Mouse (Mus musculus): ENCODE measurements around the gene Spice1. TPM values are rescaled to one million over a fixed set of nuclear protein-coding genes. Genes with fewer than 3 reads are reported as not detected.

The Spice1 gene
- polyA plus RNA-seq, 1 experiment from 2014 or later: 12.7 TPM

- H3K27ac ChIP-seq (replicated peaks): 0 out of 2 replicates have a peak overlapping the region, but pooled peaks have one; percentile 13
- peak; percentile 55; the same call in 1 of the 2 replicates for ATAC-seq (ENCODE audit: low read depth)
- WGBS: 9% methylated on average over 2 of the region's 2 CpGs
Observed at GRCm38 (mm10) chr16:44383549-44383948, 36.6 kb downstream of the Spice1 start.

GRCm38 (mm10) chr16:44384251-44384650 lies 37.3 kb downstream of the Spice1 start:
- H3K4me1 ChIP-seq (replicated peaks): peaks cover 5% of the 10 kb centered on the region
- ATAC-seq (ENCODE audit: low read depth): no peak
- peaks cover 16% of the 10 kb centered on the region for H3K36me3 ChIP-seq
- 96% methylated on average over 1 of the region's 1 CpGs for WGBS
- H3K27ac ChIP-seq (replicated peaks): no peak overlapping the region
- H3K4me2 ChIP-seq: no peak overlapping the region
- no peaks in the 10 kb centered on the region for H3K9me3 ChIP-seq
- H3K4me3 ChIP-seq: no peak overlapping the region
- H3K27me3 ChIP-seq: no peaks in the 10 kb centered on the region
- H3K9ac ChIP-seq: no peak overlapping the region

More at GRCm38 (mm10) chr16:44383549-44383948, 36.6 kb downstream of the Spice1 start:
- H3K36me3 ChIP-seq: peaks cover 16% of the 10 kb centered on the region
- H3K4me1 ChIP-seq (replicated peaks): peaks cover 5% of the 10 kb centered on the region
- no peak overlapping the region for H3K4me3 ChIP-seq
- no peaks in the 10 kb centered on the region for H3K27me3 ChIP-seq
- H3K9ac ChIP-seq: no peak overlapping the region
- no peaks in the 10 kb centered on the region for H3K9me3 ChIP-seq
- H3K4me2 ChIP-seq: no peak overlapping the region

DNA sequence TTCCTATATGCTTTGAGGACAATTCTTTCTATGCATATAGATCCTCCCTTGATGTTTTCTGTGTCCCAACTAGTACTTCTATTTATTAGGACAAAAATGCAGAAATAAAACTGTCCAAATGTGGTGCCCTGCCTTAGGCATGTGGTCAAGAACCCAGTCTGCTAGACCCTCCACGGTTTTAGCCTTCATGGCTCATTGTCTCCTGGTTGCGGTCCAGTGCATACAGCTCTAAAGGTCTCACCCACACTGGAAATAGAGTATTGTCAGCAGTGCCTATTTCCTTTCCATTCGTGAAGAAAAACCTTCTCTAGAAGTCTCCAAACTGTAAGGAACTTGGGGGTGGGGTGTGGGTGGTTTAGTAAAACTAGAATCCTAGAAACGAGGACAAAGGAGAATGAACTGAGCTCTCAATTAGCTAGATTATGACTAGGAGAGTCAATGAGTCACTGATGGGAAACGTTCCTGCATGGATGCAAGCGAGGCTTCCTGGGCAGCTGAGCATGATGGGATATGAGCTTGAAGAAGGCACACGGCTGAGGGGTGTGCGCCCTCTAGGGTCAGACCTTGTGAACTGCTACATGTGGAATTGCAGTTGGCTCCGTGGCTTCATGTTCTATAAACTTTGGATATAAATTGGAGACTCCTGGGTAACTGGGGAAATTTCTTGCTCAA lies 45.1 kb downstream of the Spice1 start:
- Histone ChIP-seq H3K9me3 (no peaks in the 10 kb centered on the region), H3K4me3 (no peak overlapping the region), H3K27me3 (no peaks in the 10 kb centered on the region), H3K9ac (no peak overlapping the region), H3K4me1 (replicated peaks) (peaks cover 15% of the 10 kb centered on the region), H3K4me2 (peak overlapping the region; percentile 22), H3K27ac (replicated peaks) (no peak overlapping the region), H3K36me3 (peaks cover 17% of the 10 kb centered on the region)
- ATAC-seq (ENCODE audit: low read depth): no peak
- WGBS: 36% methylated on average over 9 of the region's 9 CpGs

DNA sequence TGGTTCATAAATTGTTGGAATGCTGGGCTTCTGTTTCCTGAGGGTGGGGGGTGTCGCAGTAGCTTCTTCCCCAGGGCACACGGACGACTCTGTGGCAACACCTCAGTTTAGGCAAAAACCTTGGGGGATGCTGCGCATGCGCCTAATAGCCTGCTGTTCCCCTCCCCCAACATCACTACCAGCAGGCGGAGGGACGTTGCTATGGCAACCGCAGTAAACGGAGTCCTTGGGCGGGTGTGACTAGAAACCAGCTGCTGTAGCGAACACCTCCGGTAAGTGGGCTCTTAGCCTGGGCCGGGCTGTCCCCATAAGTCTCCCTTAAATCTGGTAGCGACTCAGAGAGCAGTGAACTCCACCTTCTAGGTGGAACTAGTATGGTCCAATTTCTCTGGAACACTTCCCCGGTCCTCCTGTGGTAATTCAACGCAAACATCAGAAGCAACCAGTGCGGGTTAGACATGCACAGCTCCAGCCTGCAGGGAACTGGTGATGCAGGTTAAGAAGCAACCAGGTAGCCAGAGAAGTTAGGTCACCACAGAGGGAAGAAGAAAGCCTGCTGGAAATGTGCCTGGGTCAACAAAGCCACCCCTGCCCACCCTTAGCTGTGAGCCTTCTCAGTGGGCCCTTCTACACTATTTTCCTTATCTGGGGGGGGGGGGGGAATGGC lies 47.8 kb downstream of the Spice1 start, which contains the start of gene Cfap44:
TSS of gene Cfap44 (plus strand) at position 220 of the 667 bp plus-strand sequence.
- peak within 1 kb of the TSS; percentile 35 for H3K4me3 ChIP-seq
- H3K4me2 ChIP-seq: peak within 1 kb of the TSS; percentile 55
- WGBS: 3% methylated on average over 17 of the region's 17 CpGs
- H3K9me3 ChIP-seq: no peaks in the 10 kb centered on the region
- peaks cover under 1% of the 10 kb centered on the region; the same call in 1 of the 2 replicates for H3K36me3 ChIP-seq
- peak within 1 kb of the TSS; percentile 13; the same call in 1 of the 2 replicates for H3K9ac ChIP-seq
- ATAC-seq (ENCODE audit: low read depth): peak; percentile 91
- H3K27me3 ChIP-seq: no peaks in the 10 kb centered on the region
- H3K27ac ChIP-seq (replicated peaks): no peak within 1 kb of the TSS
- peaks cover 15% of the 10 kb centered on the region for H3K4me1 ChIP-seq (replicated peaks)

DNA sequence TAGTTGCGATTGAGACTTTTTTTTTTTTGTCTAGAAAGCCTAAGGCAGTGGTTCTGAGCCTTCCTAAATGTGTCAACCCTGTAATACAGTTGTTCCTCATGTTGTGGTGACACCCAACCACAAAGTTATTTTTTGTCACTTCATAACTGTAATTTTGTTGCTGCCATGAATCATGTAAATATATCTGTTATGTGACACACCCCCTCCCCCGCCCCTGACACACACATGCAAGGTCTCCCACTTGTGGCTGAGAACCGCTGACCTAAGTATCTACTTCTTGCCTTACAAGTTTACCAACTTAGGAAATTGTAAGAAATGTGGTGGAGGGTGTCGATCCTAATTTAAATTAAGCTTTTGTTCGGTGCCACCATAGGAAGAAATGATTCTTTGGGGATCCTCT lies 58.0 kb downstream of the Spice1 start:
- Histone ChIP-seq H3K4me3 (no peak overlapping the region), H3K4me1 (replicated peaks) (no peaks in the 10 kb centered on the region), H3K4me2 (no peak overlapping the region), H3K9me3 (peaks cover 7% of the 10 kb centered on the region; the same call in 1 of the 2 replicates), H3K36me3 (no peaks in the 10 kb centered on the region), H3K9ac (no peak overlapping the region), H3K27me3 (no peaks in the 10 kb centered on the region), H3K27ac (replicated peaks) (no peak overlapping the region)
- 94% methylated on average over 5 of the region's 5 CpGs for WGBS
- no peak for ATAC-seq (ENCODE audit: low read depth)

DNA sequence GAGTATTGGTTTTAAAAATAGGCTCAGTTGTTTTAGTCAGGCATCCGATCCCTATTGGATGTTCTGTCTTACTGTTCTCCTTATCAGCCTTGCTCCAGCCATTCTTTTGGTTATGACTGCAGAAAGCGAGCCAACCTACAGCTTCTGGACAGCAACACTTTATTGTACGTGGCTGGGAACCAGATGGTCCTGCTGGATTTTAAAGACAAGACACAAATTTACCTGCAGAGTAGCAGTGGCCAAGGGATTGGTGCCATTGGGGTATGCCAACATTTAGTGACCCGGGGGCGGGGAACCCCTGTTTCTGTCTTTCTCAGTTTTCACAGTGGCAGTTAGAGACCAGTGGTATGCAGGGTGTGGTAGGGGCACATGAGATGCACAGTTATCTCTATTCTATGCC lies 60.3 kb downstream of the Spice1 start:
- 90% methylated on average over 5 of the region's 5 CpGs for WGBS
- H3K4me2 ChIP-seq: no peak overlapping the region
- H3K4me1 ChIP-seq (replicated peaks): no peaks in the 10 kb centered on the region
- no peak for ATAC-seq (ENCODE audit: low read depth)
- no peak overlapping the region for H3K4me3 ChIP-seq
- H3K27me3 ChIP-seq: no peaks in the 10 kb centered on the region
- no peak overlapping the region for H3K9ac ChIP-seq
- no peak overlapping the region for H3K27ac ChIP-seq (replicated peaks)
- no peaks in the 10 kb centered on the region for H3K36me3 ChIP-seq
- peaks cover 7% of the 10 kb centered on the region; the same call in 1 of the 2 replicates for H3K9me3 ChIP-seq

DNA sequence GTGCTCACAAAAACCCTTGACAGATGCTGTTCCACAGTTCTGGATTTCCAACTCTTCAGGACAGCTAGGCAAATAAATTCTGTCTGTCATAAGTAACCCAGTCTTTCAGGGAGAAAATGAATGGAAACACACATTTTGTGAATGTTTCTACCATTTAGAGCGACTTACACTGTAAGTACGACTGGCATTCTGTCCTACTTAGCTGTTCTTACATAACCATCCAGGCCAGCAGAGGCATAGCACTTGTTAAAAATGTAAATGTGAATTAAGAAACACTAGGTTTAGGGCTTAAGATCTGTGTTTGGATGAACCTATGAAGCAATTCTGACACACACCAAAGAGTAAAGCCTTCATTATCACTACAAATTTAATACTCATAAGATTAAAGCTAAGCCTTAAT lies 61.4 kb downstream of the Spice1 start:
- H3K4me3 ChIP-seq: no peak overlapping the region
- WGBS: 93% methylated on average over 2 of the region's 2 CpGs
- H3K4me1 ChIP-seq (replicated peaks): no peaks in the 10 kb centered on the region
- peaks cover 7% of the 10 kb centered on the region; the same call in 1 of the 2 replicates for H3K9me3 ChIP-seq
- H3K4me2 ChIP-seq: no peak overlapping the region
- H3K9ac ChIP-seq: no peak overlapping the region
- no peaks in the 10 kb centered on the region for H3K27me3 ChIP-seq
- H3K36me3 ChIP-seq: no peaks in the 10 kb centered on the region
- ATAC-seq (ENCODE audit: low read depth): no peak
- no peak overlapping the region for H3K27ac ChIP-seq (replicated peaks)

GRCm38 (mm10) chr16:44410176-44410575 lies 63.3 kb downstream of the Spice1 start:
- no peak overlapping the region for H3K4me3 ChIP-seq
- no peak overlapping the region for H3K9ac ChIP-seq
- ATAC-seq (ENCODE audit: low read depth): no peak
- no peaks in the 10 kb centered on the region for H3K9me3 ChIP-seq
- no peaks in the 10 kb centered on the region for H3K36me3 ChIP-seq
- H3K27me3 ChIP-seq: no peaks in the 10 kb centered on the region
- H3K27ac ChIP-seq (replicated peaks): no peak overlapping the region
- WGBS: 68% methylated on average over 6 of the region's 6 CpGs
- no peak overlapping the region for H3K4me2 ChIP-seq
- H3K4me1 ChIP-seq (replicated peaks): no peaks in the 10 kb centered on the region

GRCm38 (mm10) chr16:44417596-44417995 lies 70.7 kb downstream of the Spice1 start:
- H3K4me3 ChIP-seq: no peak overlapping the region
- no peaks in the 10 kb centered on the region for H3K4me1 ChIP-seq (replicated peaks)
- H3K27ac ChIP-seq (replicated peaks): no peak overlapping the region
- no peak for ATAC-seq (ENCODE audit: low read depth)
- no peaks in the 10 kb centered on the region for H3K36me3 ChIP-seq
- no peaks in the 10 kb centered on the region for H3K27me3 ChIP-seq
- H3K9ac ChIP-seq: no peak overlapping the region
- 82% methylated on average over 8 of the region's 8 CpGs for WGBS
- no peak overlapping the region for H3K4me2 ChIP-seq
- no peaks in the 10 kb centered on the region for H3K9me3 ChIP-seq

GRCm38 (mm10) chr16:44421735-44422134 lies 74.8 kb downstream of the Spice1 start:
- Histone ChIP-seq H3K36me3 (no peaks in the 10 kb centered on the region), H3K27ac (replicated peaks) (no peak overlapping the region), H3K9ac (no peak overlapping the region), H3K4me2 (no peak overlapping the region), H3K27me3 (no peaks in the 10 kb centered on the region), H3K4me1 (replicated peaks) (no peaks in the 10 kb centered on the region), H3K9me3 (no peaks in the 10 kb centered on the region), H3K4me3 (no peak overlapping the region)
- no peak for ATAC-seq (ENCODE audit: low read depth)
- WGBS: 87% methylated on average over 8 of the region's 8 CpGs

DNA sequence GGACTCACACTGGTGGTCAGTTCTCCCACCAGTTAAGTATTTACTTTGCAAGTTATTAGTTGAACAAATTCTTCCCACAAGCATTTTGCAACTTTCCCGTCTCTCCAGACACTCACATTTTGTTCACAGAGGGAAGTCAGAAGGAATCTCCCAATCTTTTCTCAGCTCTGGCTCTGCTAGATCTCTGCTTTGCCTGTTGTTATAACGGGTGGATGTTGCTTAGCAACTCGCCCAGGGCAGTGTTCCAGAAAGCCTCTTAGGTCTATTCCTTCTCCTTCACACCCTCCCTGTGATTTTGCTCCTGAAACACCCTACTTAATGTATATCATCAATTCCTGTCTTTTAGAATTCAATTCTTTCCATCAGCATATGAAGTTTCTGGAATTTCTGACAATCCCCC lies 76.6 kb downstream of the Spice1 start:
- 44% methylated on average over 3 of the region's 3 CpGs for WGBS

DNA sequence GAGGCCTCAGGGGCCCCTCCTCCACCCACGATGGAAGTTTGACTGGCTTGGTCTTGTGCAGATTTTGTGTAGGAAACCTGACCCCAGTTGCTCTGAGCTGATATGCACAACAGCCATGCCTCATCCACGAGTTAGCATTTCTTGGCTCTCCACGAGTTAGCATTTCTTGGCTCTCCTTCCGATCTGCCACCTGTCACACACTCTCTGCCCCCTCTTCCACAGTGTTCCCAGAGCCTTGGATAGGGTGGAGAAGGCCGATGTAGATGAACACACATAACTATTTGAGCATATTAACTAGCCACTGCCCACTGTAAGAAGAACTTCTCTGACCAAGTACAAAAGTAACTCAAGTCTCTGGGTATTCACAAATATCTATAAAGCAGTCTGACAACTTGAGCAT lies 81.5 kb downstream of the Spice1 start:
- Histone ChIP-seq H3K9ac (no peak overlapping the region), H3K36me3 (no peaks in the 10 kb centered on the region), H3K4me3 (no peak overlapping the region), H3K9me3 (no peaks in the 10 kb centered on the region), H3K27ac (replicated peaks) (no peak overlapping the region), H3K27me3 (no peaks in the 10 kb centered on the region), H3K4me1 (replicated peaks) (peaks cover 4% of the 10 kb centered on the region; the same call in 1 of the 2 replicates), H3K4me2 (no peak overlapping the region)
- WGBS: 82% methylated on average over 5 of the region's 5 CpGs
- no peak for ATAC-seq (ENCODE audit: low read depth)

More for the DNA sequence above, 76.6 kb downstream of the Spice1 start:
- Histone ChIP-seq H3K27ac (replicated peaks) (no peak overlapping the region), H3K27me3 (no peaks in the 10 kb centered on the region), H3K9ac (no peak overlapping the region), H3K36me3 (no peaks in the 10 kb centered on the region), H3K9me3 (no peaks in the 10 kb centered on the region), H3K4me2 (no peak overlapping the region), H3K4me1 (replicated peaks) (no peaks in the 10 kb centered on the region), H3K4me3 (no peak overlapping the region)
- no peak for ATAC-seq (ENCODE audit: low read depth)

Measured in neural tube, embryonic 13.5 days (tissue).